Mouse (Mus musculus): Measurements from ENCODE around the gene Ddx41. TPM values are rescaled to one million over a fixed set of nuclear protein-coding genes. Genes with fewer than 3 reads are reported as not detected.

Gene Ddx41
- polyA plus RNA-seq, 1 experiment from 2014 or later, result 66.2 TPM

DNA sequence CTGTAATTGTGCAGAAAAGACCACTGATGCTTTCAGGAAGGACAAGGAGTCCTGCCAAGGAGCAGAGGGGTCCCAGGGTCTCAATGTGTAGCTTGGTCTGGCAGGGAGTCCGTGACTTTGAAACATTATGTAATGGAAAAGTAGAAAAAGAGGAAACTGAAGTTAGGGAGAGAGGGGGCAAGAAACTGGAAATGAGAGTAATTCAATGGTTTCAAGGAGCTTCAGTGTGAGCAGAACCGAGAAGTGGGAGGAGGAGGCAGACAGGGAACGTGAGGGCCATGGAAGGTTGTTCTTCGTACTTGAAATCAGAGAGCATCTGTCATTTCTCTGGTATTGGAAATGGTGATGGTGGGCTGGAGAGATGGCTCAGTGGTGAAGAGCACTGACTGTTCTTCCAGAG, 16.9 kb downstream of the Ddx41 start:
- no peak overlapping the region for H3K27ac ChIP-seq (replicated peaks)
- no peaks in the 10 kb centered on the region for H3K36me3 ChIP-seq
- H3K9ac ChIP-seq, result no peak overlapping the region
- no peaks in the 10 kb centered on the region for H3K27me3 ChIP-seq
- no peak overlapping the region for H3K4me3 ChIP-seq (replicated peaks)
- 0 out of 2 replicates have a peak, but pooled peaks cover 2% of the 10 kb centered on the region for H3K9me3 ChIP-seq (replicated peaks)
- no peak overlapping the region for H3K4me2 ChIP-seq (replicated peaks)
- H3K4me1 ChIP-seq, result no peaks in the 10 kb centered on the region
- 68% methylated on average over 4 of the region's 4 CpGs for WGBS
- no peak for ATAC-seq (ENCODE audit: insufficient number of reproducible peaks, low FRiP score, low TSS enrichment, low read depth)

DNA sequence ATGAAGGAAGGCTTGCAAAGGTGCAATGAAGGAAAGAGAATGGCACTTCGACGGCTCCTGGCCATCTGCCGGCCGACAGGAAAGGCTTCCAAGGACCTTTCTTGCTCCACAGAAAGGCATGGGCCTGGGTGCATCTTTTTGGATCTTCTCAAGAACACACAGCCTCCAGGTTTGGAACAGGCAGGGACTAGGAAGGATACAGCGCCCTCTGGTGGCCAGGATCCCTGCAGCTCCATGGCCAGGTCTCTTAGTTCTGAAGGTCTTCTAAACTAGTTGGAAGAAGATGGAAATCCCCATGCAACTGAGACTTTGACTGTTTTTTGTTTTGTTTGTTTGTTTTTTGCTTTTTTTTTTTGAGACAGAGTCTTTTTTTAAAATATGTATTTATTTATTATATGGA, 19.5 kb downstream of the Ddx41 start:
- Histone ChIP-seq H3K4me1 (peaks cover 6% of the 10 kb centered on the region), H3K4me3 (replicated peaks) (no peak overlapping the region), H3K4me2 (replicated peaks) (no peak overlapping the region), H3K27ac (replicated peaks) (no peak overlapping the region), H3K36me3 (no peaks in the 10 kb centered on the region), H3K9me3 (replicated peaks) (0 out of 2 replicates have a peak, but pooled peaks cover 2% of the 10 kb centered on the region), H3K9ac (no peak overlapping the region), H3K27me3 (no peaks in the 10 kb centered on the region)
- no peak for ATAC-seq (ENCODE audit: insufficient number of reproducible peaks, low FRiP score, low TSS enrichment, low read depth)
- 6% methylated on average over 5 of the region's 5 CpGs for WGBS

DNA sequence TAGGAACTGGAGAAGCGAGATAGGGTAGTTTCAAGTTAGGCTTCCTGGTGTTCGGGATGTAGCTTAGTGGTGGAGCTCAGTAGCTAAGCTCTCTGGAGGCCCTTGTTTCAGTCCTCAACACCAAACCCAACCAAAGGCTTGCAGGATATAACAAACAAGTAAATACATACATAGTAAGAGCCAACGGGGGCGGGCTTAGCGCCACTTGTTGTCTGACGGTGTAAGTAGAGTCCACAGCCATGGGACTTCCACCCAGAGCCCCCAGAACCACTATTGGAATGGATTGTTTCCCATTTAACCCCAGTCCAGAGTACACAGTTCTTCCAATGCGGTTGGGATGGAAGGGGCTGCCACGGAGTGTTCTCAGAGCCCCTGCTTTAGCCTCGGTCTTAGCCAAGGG, 22.6 kb downstream of the Ddx41 start:
- no peak overlapping the region for H3K9ac ChIP-seq
- H3K27ac ChIP-seq (replicated peaks), result no peak overlapping the region
- peak overlapping the region; percentile 76 for H3K4me2 ChIP-seq (replicated peaks)
- H3K27me3 ChIP-seq, result no peaks in the 10 kb centered on the region
- H3K36me3 ChIP-seq, result peaks cover 16% of the 10 kb centered on the region
- H3K9me3 ChIP-seq (replicated peaks), result no peaks in the 10 kb centered on the region
- H3K4me3 ChIP-seq (replicated peaks), result peak overlapping the region; percentile 63
- peaks cover 36% of the 10 kb centered on the region for H3K4me1 ChIP-seq
- no peak for ATAC-seq (ENCODE audit: insufficient number of reproducible peaks, low FRiP score, low TSS enrichment, low read depth)
- WGBS, result 33% methylated on average over 9 of the region's 9 CpGs

DNA sequence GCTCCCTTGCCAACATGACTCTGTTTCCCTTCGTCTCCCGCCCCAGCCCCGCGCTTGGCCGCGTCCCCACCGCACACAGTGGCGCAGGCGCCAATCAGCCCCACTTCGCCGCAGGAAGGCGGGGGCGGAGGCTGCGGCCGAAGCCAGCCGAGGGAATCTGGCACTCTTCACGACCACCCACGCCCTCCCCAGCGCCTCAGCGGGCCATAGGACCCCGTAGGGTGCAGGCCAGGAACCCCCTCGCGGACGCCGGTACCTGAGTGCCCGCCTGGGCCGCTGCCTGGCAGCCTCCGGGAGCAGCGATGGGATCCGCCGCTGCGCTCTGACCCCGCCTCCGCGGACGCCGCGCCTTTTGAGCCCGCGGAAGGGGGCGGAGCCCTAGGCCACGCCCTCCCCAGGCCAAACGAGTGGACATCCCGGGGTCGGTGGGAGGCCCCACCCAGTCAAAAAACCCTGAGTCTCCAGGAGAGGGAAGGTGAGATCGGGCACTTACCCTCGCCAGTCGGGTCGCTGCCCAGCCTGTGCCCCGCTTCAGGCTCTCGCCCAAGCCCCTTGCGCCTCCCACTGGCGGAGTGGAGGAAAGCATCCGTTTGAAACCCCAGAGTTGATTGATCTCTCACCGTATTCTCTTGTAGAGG, 23.2 kb downstream of the Ddx41 start, which contains the start of gene Pdlim7:
Pdlim7 (minus strand) TSS at position 566 of the 638 bp plus-strand sequence.
- Histone ChIP-seq H3K4me2 (replicated peaks) (peak within 1 kb of the TSS; percentile 76), H3K9me3 (replicated peaks) (no peaks in the 10 kb centered on the region), H3K27me3 (no peaks in the 10 kb centered on the region), H3K36me3 (peaks cover 22% of the 10 kb centered on the region), H3K4me3 (replicated peaks) (peak within 1 kb of the TSS; percentile 63), H3K9ac (peak within 1 kb of the TSS; percentile 66), H3K4me1 (peaks cover 42% of the 10 kb centered on the region), H3K27ac (replicated peaks) (peak within 1 kb of the TSS; percentile 88)
- ATAC-seq (ENCODE audit: insufficient number of reproducible peaks, low FRiP score, low TSS enrichment, low read depth), result peak; percentile 78
- WGBS, result under 1% methylated on average over 55 of the region's 55 CpGs

DNA sequence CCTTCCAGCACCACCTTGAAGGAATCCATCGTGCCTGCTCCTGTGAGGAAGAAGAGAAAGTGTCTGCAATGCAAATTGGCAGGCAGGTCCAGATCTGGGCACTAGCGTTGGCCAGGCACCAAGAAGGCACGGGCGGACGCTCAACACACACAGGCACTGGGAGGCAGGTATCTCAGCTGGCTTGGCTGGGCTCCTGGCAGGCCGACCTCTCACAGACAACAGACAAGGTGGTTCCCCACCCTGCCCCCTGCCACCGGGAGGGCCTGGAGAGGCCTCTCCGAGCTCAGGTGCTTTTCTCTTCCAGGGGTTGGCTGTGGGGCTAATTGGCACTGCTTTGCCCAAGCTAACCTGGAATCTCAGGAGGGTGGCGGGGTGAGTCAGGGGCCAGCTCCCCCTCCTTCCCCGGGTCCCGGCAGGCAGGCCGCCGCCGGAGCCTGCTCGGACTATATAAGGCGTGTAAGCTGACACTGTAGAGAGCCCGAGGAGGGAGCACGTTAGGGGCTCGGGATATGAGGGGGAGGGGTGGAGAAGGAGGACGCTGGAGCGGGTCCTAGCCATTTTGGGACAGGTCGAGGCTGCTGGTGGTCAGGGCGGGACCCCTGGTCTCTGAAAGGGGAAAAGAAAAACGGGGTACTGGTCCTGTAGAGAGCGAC, 24.0 kb downstream of the Ddx41 start:
- no peaks in the 10 kb centered on the region for H3K9me3 ChIP-seq (replicated peaks)
- H3K27ac ChIP-seq (replicated peaks), result peak overlapping the region; percentile 88
- peaks cover 42% of the 10 kb centered on the region for H3K4me1 ChIP-seq
- peak overlapping the region; percentile 76 for H3K4me2 ChIP-seq (replicated peaks)
- WGBS, result under 1% methylated on average over 25 of the region's 25 CpGs
- ATAC-seq (ENCODE audit: insufficient number of reproducible peaks, low FRiP score, low TSS enrichment, low read depth), result peak; percentile 72
- peak overlapping the region; percentile 66 for H3K9ac ChIP-seq
- H3K36me3 ChIP-seq, result peaks cover 30% of the 10 kb centered on the region
- H3K4me3 ChIP-seq (replicated peaks), result peak overlapping the region; percentile 63
- H3K27me3 ChIP-seq, result no peaks in the 10 kb centered on the region

DNA sequence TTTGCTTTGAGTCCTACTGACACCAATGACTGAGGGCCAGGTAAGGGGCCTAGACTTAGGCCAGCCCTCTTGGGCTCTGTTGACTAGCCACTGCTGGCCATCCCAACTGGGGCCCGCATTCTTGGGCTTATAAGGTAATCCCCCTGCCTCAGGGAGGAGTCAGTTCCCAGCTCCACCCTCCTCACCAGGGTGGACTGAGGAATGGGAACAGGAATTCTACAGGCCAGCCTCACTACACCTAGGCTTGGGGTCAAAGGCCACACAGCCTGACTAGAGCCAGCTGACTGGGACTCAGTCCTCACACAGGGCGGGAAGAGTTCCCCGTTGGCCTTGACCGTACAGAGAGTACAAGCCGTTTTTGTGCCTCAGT, 25.0 kb downstream of the Ddx41 start:
- Histone ChIP-seq H3K9ac (peak overlapping the region; percentile 5; the same call in 1 of the 2 replicates), H3K36me3 (peaks cover 40% of the 10 kb centered on the region), H3K4me2 (replicated peaks) (peak overlapping the region; percentile 76), H3K27me3 (no peaks in the 10 kb centered on the region), H3K4me3 (replicated peaks) (peak overlapping the region; percentile 63), H3K9me3 (replicated peaks) (no peaks in the 10 kb centered on the region), H3K27ac (replicated peaks) (peak overlapping the region; percentile 88), H3K4me1 (peaks cover 45% of the 10 kb centered on the region)
- no peak for ATAC-seq (ENCODE audit: insufficient number of reproducible peaks, low FRiP score, low TSS enrichment, low read depth)
- 28% methylated on average over 5 of the region's 5 CpGs for WGBS

DNA sequence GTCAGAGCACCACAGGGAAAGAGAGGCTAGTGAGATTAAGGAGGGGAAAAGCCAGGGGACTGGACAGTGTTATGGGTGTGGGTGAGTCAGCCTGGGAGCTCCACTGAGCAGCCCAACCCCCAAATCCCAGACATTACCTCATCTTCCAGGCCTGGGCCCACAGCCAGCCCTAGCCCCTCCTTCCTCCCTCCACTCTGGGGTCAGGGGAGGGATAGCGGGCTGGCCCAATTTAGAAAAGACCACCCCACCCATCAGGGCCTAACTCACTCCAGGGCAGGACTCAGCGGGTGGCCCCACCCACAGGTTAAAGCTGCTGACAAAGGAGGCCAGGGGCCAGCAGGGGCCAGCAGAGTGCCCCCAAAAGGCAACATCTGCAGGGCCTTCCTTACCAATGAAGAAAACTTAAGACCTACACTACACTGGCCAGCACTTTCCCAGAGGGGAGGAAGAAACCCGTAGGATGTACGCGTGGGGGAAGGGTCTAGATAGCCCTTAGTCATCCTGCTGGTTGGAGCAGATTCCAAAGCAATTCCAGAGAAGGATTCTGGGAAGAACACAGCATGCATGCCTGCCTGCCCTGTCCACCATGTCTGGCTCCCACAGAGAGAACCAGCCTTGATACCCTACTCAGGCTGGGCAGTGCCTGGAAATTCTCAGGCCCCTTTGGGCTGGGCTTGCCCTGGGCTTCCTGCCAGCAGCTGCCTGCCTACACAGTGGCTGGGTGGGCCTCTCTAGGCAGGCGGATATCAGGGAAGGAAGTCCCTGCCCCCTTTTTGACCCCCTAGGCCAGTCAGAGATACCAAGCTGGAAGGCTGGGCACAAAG, 25.6 kb downstream of the Ddx41 start:
- peaks cover 46% of the 10 kb centered on the region for H3K36me3 ChIP-seq
- WGBS, result 9% methylated on average over 6 of the region's 6 CpGs
- H3K27me3 ChIP-seq, result no peaks in the 10 kb centered on the region
- H3K9ac ChIP-seq, result peak overlapping the region; percentile 5; the same call in 1 of the 2 replicates
- H3K9me3 ChIP-seq (replicated peaks), result no peaks in the 10 kb centered on the region
- H3K4me2 ChIP-seq (replicated peaks), result peak overlapping the region; percentile 76
- H3K4me3 ChIP-seq (replicated peaks), result peak overlapping the region; percentile 63
- H3K4me1 ChIP-seq, result peaks cover 45% of the 10 kb centered on the region
- peak; percentile 83 for ATAC-seq (ENCODE audit: insufficient number of reproducible peaks, low FRiP score, low TSS enrichment, low read depth)
- peak overlapping the region; percentile 88 for H3K27ac ChIP-seq (replicated peaks)

DNA sequence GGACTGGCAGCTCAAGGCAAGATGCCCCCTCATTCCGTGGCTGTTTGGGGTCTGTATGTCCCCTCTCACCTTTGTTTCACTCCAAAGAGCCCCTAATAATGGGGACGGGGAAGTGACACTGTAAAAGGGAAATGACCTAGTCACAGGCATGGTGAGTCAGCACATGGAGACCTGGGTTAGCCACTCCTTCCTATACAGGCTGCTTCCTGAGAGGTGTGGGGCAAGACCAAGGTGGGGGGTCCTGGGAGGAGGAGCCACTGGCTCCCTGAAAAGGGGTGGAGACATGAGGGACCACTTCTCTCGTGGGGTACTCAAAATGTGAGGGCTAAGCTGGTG, 26.2 kb downstream of the Ddx41 start:
- no peak; the same call in 1 of the 2 replicates for ATAC-seq (ENCODE audit: insufficient number of reproducible peaks, low FRiP score, low TSS enrichment, low read depth)
- H3K9me3 ChIP-seq (replicated peaks), result no peaks in the 10 kb centered on the region
- H3K27me3 ChIP-seq, result no peaks in the 10 kb centered on the region
- H3K4me3 ChIP-seq (replicated peaks), result no peak overlapping the region; the same call in 1 of the 2 replicates
- peaks cover 45% of the 10 kb centered on the region for H3K4me1 ChIP-seq
- WGBS, result 47% methylated on average over 3 of the region's 3 CpGs
- H3K36me3 ChIP-seq, result peaks cover 52% of the 10 kb centered on the region
- H3K4me2 ChIP-seq (replicated peaks), result peak overlapping the region; percentile 76
- H3K27ac ChIP-seq (replicated peaks), result peak overlapping the region; percentile 88
- H3K9ac ChIP-seq, result 0 out of 2 replicates have a peak overlapping the region, but pooled peaks have one; percentile 5

DNA sequence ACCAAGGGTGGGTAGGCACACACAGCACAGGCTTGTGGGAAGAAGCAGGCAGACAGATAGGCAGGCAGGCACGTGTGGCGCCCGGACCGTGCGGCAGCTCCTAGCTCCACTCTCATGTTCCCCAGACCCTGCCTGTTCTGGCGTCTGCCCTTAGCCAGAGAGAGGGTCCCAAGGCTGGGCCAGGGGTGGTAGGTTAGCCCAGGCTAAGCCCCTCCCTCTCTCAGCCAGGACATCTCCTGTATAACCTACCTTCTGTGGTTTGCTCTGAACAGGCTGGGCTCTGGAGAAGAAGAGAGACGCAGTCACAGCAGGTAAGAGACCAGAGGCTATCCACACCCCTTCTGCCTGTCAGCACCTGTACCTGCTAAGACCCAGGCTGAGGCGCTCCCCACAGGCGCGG, 27.9 kb downstream of the Ddx41 start:
- Histone ChIP-seq H3K36me3 (peaks cover 69% of the 10 kb centered on the region), H3K9me3 (replicated peaks) (no peaks in the 10 kb centered on the region), H3K4me3 (replicated peaks) (no peak overlapping the region), H3K4me2 (replicated peaks) (no peak overlapping the region), H3K4me1 (peaks cover 45% of the 10 kb centered on the region), H3K27ac (replicated peaks) (no peak overlapping the region), H3K9ac (no peak overlapping the region), H3K27me3 (no peaks in the 10 kb centered on the region)
- no peak for ATAC-seq (ENCODE audit: insufficient number of reproducible peaks, low FRiP score, low TSS enrichment, low read depth)
- 81% methylated on average over 10 of the region's 10 CpGs for WGBS

DNA sequence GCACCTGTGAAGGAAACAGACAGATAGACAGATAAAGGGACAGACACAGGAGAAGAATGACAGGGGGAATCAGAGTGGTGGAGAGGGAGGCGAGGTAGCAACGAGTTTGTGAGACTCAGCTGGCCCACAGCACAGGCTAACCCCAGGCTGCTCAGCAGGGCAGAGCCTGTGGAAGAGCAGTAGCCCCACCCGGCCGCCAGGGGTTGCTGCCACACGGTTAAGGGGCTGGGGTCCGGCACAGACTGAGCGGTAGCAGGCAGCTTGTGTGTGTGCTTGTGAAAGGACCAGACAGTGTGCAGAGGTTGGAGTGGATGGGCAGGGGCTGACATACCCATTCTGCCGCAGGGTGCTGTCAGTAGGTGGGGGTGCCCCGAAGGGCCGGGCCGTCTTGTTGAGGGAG, 28.6 kb downstream of the Ddx41 start:
- Histone ChIP-seq H3K9ac (no peak overlapping the region), H3K4me1 (peaks cover 45% of the 10 kb centered on the region), H3K4me2 (replicated peaks) (no peak overlapping the region), H3K27me3 (no peaks in the 10 kb centered on the region), H3K36me3 (peaks cover 76% of the 10 kb centered on the region), H3K27ac (replicated peaks) (no peak overlapping the region), H3K4me3 (replicated peaks) (no peak overlapping the region), H3K9me3 (replicated peaks) (no peaks in the 10 kb centered on the region)
- 62% methylated on average over 11 of the region's 11 CpGs for WGBS
- no peak for ATAC-seq (ENCODE audit: insufficient number of reproducible peaks, low FRiP score, low TSS enrichment, low read depth)

DNA sequence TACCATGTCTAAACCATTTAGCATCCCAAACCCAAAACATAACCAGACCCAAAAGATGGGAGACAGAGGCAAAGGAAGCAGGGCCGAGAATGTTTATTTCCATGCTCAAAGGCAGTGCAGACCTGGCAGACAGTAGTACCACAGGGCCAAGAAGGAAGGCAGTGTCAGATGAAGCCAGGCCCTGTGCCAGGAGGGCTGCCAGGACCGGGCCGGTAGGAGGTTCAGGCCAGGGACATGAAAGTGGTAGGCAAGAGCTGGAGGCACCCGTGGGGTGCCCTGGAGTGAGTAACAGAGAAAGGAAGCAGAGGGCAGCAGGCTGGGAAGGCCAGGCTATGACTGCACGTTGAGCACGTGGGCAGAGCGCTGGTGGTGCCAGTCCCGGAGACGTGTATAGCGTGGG, 29.8 kb downstream of the Ddx41 start:
- ATAC-seq (ENCODE audit: insufficient number of reproducible peaks, low FRiP score, low TSS enrichment, low read depth), result no peak

More for the DNA sequence above, 29.8 kb downstream of the Ddx41 start:
- no peak overlapping the region for H3K9ac ChIP-seq
- H3K36me3 ChIP-seq, result peaks cover 87% of the 10 kb centered on the region
- no peak overlapping the region for H3K4me2 ChIP-seq (replicated peaks)
- peaks cover 36% of the 10 kb centered on the region for H3K4me1 ChIP-seq
- H3K9me3 ChIP-seq (replicated peaks), result no peaks in the 10 kb centered on the region
- H3K27ac ChIP-seq (replicated peaks), result no peak overlapping the region
- WGBS, result 79% methylated on average over 10 of the region's 10 CpGs
- H3K4me3 ChIP-seq (replicated peaks), result no peak overlapping the region
- H3K27me3 ChIP-seq, result no peaks in the 10 kb centered on the region
